Mouse (Mus musculus): ENCODE results near the gene Mfap5.
"Not testable (repeated sequence)": the region's sequence is repeated elsewhere in the genome, so short reads cannot be mapped to it uniquely, and the experiment has no call there.

The Mfap5 gene

GRCm38 (mm10) chr6:122514312-122514711 is 8.7 kb downstream of the Mfap5 start:
- no peak for DNase-seq

- not testable (repeated sequence) for DNase-seq
Observed at GRCm38 (mm10) chr6:122515762-122516161, 10.1 kb downstream of the Mfap5 start.

GRCm38 (mm10) chr6:122517668-122518067 is 12.0 kb downstream of the Mfap5 start:
- DNase-seq = no peak

GRCm38 (mm10) chr6:122519384-122519783 is 13.7 kb downstream of the Mfap5 start:
- DNase-seq = no peak

GRCm38 (mm10) chr6:122522595-122522994 is 16.9 kb downstream of the Mfap5 start:
- DNase-seq = no peak

DNA sequence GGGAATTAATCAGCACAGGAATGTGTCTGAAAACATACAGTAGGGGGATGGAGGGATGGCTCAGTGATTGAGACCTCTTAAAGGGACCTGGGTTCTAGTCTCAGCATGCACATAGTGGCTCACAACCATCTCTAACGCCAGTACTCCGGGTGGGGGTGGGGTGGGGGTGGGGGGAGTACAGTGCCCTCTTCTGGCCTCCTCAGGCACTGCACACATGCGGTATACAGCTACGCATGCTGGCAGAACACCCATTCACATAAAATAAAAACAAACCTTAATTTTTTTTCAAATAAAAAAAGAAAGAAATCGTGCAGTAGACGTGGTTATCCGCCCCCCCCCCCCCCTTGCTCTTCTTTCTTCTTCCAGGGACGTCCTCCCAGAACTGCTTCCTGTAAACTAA is 17.6 kb downstream of the Mfap5 start:
- no peak for DNase-seq

DNA sequence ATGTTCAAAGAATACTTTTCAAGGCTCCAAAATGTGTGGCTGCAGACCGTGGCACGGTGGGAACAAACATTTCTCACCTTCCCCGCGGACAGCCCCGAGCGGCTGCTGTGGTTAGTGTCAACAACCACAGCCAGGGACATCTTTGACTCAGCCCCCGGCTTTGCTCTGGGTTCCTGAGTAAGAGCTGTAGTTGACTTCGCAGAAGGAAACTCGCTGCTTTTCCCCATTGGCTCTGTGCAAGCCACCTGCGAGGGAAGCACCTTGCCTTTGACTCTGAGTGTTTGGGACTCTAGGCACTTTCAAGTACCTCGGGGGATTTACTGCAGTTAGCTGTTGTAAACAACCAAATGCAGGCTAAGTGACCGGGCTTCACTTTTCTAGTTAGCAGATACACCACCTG is 22.0 kb downstream of the Mfap5 start:
- DNase-seq = no peak

GRCm38 (mm10) chr6:122528136-122528535 is 22.5 kb downstream of the Mfap5 start:
- peak; percentile 14 for DNase-seq

- no peak for DNase-seq
Observed at GRCm38 (mm10) chr6:122531466-122532174, 26.0 kb downstream of the Mfap5 start.

DNA sequence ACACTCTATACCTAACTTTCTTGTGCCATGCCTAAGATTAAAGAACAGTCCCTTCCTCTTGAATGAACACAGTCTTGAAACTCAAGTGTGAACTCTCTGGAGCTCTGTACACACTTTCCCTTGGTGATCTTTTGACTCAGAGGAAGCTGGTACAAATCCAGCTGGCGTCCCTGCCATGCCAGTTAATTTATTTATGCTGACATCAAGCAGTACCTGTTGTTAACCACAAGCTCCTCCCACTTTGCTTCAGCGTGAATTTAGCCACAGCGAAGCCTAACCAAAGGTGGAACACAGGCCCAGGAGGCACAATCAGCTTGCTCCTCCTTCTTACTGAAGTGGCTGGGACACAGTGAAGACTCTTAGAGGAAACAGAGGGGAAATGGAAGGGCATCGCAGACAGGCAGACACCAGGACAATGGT is 27.2 kb downstream of the Mfap5 start:
- no peak for DNase-seq

GRCm38 (mm10) chr6:122534032-122534431 is 28.4 kb downstream of the Mfap5 start:
- no peak for DNase-seq

DNA sequence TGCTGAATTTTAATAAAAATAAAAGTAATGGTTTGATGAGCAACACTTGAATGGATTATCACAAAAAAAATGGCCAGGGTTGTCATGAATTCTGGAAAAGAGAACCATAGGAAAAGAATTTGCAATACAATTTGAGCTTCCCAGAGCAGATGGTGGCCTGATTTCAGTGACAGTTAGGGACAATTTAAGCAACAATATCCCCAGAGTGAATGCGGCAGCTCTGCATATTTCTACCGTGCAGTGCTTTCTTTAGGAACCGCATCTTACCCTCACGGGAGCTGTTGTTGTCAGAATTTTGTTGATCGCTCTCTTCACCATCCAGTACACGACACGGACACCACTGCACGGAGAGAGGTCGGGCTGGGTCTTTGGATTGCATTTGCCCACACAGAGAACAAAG is 33.9 kb downstream of the Mfap5 start:
- DNase-seq = no peak

DNA sequence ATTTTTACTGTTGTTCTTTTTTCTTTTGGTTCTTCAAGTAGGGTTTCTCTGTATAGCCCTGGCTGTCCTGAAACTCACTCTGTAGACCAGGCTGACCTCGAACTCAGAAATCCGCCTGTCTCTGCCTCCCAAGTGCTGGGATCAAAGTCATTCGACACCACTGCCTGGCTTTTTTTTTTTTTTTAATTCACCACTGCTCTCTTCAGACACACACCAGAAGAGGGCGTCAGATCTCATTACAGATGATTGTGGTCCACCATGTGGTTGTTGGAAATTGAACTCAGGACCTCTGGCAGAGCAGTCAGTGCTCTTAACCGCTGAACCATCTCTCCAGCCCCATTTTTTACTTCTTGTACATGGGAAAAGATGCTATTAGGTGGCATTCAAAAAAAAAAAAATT is 36.8 kb downstream of the Mfap5 start:
- not testable (repeated sequence) for DNase-seq

DNA sequence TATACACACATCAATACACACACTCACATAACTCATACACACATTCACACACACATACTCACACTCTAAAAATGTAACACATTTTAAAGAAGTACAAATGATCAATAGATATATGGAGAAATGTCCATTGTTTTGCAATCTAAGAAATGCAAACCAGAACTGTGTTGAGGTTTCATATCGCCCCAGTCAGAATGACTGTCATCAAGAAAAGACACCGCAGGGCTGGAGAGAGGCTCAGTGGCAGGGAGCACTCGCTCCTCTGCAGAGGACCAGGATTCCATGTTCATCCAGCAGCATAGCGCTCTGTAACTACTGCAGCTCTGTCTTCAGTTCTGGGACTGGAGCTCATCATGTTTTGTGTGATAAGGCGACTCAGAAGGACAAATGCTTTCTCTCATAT is 37.9 kb downstream of the Mfap5 start:
- DNase-seq = no peak

- DNase-seq = no peak
Observed at GRCm38 (mm10) chr6:122544672-122545071, 39.0 kb downstream of the Mfap5 start.

DNA sequence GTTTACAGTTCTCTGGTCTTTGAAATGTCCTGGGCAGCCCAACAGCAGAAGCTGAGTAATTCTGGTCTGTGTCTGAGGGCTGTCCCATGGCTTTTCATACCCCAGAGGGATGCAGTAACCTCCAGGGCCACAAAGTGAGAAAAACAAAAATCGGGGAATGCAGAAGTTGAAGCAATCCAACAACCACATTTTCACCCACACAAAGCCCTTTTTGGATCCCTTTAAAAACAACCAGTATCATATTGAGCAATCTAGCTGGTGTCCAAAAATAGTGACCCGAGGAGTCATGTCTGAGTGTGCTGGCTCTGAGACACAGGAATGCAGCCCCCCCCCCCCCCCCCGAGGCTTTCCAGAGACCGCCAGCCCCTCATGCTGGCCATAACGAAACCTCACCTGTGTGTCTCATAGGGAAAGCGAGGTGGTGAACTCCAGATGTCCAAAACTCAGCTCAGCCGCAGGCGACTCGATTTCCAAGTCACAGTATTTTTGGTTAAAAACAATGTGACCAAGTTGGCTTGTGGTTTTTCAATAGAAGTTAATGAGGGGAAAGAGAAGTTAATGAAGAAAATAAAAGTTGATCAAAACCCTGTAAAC is 39.7 kb downstream of the Mfap5 start:
- DNase-seq = no peak

DNA sequence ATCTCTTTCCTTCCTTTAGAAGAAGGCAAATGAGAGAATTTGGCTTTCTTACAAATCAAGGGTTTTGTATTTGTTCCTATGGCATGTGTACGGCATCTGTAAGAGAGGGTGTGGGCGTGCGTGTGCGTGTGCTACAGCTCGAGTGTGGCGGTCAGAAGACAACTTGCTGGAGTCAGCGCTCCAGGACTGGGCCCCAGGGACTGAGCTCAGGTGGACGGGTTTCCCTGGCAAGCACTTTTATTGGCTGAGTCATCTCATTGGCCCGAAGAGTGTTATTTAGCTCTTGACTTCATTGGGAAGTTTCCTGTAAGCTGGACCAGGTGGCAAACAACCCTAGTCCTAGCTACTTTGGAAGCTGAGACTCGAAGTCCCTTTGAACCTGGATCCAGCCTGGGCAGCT is 40.3 kb downstream of the Mfap5 start:
- no peak for DNase-seq

- DNase-seq = no peak
Observed at GRCm38 (mm10) chr6:122553606-122554005, 48.0 kb downstream of the Mfap5 start, which contains the start of gene Aicda. Gene Aicda, plus strand, starts transcription at chr6:122553801.

DNA sequence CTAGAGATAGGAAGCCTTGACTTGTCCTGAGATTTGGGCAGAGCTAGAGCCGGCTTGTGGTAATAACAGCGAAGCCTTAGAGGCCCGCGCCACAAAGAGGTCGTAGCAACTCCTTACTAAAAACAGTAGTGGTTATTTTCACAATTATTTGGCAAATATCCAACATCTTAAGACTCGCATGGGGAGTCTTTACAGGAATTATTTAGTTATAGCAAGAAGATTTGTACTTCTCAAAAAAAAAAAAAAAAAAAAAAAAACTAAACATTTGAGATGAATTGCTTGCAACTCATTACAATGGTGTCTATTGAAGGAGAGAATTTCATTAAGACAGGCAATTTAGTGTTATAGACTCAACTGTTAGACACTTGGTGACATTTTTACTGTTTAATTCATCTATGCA is 48.5 kb downstream of the Mfap5 start:
- no peak for DNase-seq

DNA sequence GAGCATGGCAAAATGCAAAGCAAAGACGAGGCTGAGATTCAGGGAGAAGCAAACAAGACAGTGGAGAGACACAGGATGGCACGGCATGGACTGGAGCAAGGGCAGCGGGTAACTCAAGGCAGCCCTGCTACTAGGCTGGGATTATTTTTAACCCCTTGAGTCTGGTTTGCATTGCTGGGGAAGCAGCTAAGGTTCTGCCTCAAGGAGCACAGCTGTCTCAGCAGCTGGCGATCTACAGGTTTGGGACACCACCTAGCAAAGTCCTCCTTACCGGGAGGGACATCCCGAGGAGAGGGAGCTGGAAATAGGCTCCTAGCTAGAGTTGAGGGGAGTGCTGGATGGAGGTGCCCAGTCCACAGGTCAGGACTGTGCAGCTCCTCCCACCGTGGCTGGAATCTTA is 49.6 kb downstream of the Mfap5 start:
- no peak for DNase-seq

DNA sequence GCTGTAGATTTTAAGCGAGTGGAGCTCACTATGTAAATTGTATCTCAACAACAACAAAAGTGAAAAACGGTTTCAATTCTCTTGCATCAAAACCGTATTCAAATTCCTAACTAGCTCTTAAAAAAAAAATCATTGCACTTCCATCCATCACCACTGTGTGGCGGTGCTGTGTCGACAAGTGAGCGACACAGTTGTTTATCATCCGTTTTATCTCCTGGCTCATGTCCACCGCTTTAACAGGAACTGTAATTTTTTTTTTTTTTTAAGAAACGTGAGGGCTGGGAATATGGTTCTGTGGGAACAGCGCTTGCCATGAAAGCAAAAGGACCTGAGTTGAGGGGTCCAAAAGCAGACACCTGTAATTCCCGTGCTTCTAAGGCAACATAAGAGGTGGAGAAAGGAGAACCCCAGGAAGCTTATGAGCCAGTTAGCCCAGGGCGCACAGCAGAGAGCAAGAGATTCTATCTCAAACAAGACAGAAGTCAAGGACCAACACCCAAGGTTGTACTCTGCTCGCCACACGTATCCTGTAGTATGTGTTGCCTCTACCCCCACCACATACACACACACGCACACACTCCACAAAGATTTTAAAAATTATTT is 51.4 kb downstream of the Mfap5 start:
- DNase-seq = peak; percentile 73

- DNase-seq = peak; percentile 75
Observed at GRCm38 (mm10) chr6:122560427-122560826, 54.8 kb downstream of the Mfap5 start.

GRCm38 (mm10) chr6:122561005-122561404 is 55.4 kb downstream of the Mfap5 start:
- DNase-seq = no peak

DNA sequence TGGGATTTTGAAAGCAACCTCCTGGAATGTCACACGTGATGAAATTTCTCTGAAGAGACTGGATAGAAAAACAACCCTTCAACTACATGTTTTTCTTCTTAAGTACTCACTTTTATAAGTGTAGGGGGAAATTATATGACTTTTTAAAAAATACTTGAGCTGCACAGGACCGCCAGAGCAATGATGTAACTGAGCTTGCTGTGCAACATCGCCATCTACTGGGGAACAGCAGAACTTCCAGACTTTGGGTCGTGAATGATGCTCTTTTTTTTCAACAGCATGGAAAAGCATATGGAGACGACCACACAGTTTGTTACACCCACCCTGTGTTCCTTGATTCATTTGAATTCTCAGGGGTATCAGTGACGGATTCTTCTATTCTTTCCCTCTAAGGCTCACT is 56.8 kb downstream of the Mfap5 start:
- peak; percentile 73 for DNase-seq
